Mouse (Mus musculus) natural killer cell, adult 2 months (primary cell): ENCODE measurements around the gene Dnajc8.
"Not testable (repeated sequence)": the region's sequence is repeated elsewhere in the genome, so short reads cannot be mapped to it uniquely, and the experiment has no call there.

Experiments
- DNase-seq, 2 experiments: peaks; one replicate each; pipeline ENCODE4 v3.0.0; 2022; ENCODE audit warnings: low spot score in 2 of 2

Gene Dnajc8

DNA sequence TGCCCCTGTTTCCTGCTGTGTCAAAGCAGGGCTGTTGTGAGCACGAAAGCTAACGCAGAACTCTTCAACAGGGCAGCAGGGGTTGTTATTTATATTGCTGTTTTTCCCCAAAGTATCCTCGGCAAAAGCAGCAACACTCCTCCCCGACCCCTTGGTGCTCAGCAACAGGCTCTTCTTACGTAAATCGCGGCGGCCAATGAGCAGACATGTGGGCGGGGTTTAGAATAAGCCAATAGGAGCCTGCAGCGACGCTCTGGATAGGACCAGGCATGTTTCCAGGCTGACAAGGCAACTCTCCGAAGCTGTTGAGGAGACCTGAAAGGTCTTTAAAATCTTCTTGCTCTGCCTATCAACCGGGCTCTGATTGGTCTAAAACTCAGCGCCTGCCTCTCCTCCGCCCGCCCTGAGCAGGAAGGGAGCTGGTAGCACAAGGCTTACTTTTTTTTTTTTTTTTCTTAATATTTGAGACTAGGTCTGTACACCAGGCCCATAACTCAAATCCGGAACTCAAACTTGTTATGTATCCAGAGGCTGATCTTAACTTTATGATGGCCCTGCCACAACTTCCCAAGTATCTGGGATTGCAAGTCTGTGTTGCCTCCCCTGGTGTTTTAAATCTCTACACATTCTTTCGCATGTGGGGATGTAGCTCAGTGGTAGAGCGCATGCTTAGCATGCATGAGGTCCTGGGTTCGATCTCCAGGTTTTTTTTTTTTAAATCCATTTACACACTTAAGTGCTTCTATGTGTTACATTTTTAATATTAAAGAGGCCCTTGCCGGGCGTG is 19.8 kb upstream of the Dnajc8 start:
- DNase-seq: peak; percentile 85 to 92

- DNase-seq: no peak
Measured at GRCm38 (mm10) chr4:132518066-132518465, 17.3 kb upstream of the Dnajc8 start.

DNA sequence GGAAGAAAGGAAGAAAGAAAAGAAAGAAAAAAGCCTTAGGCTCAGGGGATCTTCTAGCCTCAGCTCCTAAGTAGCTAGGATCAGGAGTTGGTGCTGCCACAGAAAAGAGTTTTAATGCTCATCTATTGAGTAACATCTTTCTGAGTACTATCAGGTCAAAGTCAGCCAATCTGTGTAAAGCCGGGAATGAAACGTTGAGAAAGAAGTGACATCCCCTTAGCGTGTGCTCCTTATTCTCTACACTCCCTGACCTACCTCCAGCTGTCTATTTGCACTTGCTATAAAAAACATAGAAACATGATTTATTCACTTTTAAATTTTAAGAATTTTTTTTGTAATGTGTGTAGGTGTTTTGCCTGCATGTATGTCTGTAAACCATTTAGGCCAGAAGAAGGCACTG is 16.2 kb upstream of the Dnajc8 start:
- DNase-seq: no peak

DNA sequence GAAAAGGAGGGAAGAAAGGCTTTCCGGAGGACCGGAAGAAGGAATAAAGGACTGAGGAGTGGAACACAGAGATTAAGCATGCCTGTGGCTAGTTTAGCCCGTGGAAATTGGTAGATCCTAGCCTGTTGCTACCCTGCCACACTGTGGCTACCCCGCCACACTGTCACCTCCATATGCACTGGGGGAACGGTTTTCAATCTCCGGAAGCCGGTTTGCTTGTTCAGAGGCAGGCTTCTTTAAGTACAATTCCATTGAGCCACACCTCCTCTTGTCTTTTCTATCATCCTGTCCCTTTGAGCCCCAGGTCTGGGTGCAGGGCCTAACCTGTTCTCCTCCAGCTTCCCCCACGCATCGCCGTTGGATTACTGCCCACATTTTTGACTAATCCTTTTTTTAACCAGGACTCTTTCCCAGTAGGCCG is 11.0 kb upstream of the Dnajc8 start:
- DNase-seq: no peak

DNA sequence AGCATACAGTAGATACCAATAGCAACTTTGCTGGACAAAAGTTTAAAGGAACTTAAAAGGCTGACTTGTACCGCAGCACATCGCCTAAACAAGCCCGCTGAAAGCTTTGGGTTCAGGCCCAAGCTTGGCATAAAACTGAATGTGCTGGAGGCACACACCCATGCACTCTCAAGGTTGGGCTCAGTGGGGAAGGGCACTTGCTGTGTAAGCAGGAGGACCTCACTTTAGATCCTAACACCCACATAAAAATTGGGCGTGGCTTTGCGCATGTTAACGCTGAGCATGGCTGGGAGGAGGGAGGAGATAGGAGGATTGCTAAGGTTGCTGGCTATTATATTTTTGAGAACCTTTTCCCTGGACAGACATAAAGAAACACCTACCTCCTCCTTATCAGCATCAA is 10.5 kb upstream of the Dnajc8 start:
- DNase-seq: no peak

DNA sequence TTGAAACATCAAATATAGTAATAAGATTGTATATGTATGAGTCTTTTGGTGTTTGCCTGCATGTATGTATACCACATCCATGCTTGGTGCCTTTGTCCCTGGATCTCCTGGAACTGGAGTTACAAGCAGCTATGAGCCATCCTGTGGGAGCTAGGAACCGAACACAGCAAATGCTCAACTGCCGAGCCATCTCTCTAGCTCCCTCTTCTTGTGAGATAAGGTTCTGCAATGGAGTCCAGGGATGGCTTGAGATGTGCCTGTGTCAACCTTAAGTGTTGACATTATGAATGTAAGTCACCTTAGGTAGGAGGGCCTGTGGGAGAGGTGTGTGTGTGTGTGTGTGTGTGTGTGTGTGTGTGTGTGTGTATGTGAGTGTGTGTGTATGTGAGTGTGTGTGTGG is 8.7 kb upstream of the Dnajc8 start:
- peak in 1 of 2 experiments; percentile 21 for DNase-seq

GRCm38 (mm10) chr4:132527917-132528522 is 7.3 kb upstream of the Dnajc8 start:
- no peak for DNase-seq

- no peak for DNase-seq
Measured at GRCm38 (mm10) chr4:132529344-132529743, 6.0 kb upstream of the Dnajc8 start.

- no peak for DNase-seq
Measured at GRCm38 (mm10) chr4:132530033-132530804, 5.1 kb upstream of the Dnajc8 start.

GRCm38 (mm10) chr4:132532496-132532895 is 2.9 kb upstream of the Dnajc8 start:
- no peak for DNase-seq

GRCm38 (mm10) chr4:132532981-132533916 is 2.1 kb upstream of the Dnajc8 start, which contains the start of gene Atpif1:
Gene Atpif1 (minus strand): TSS chr4:132533659.
- DNase-seq: peak; percentile 79 to 85

- no peak for DNase-seq
Measured at GRCm38 (mm10) chr4:132539481-132539880, 4.1 kb downstream of the Dnajc8 start.

GRCm38 (mm10) chr4:132541413-132541812 is 6.1 kb downstream of the Dnajc8 start:
- DNase-seq: no peak

- no peak for DNase-seq
Measured at GRCm38 (mm10) chr4:132542724-132543123, 7.4 kb downstream of the Dnajc8 start.

DNA sequence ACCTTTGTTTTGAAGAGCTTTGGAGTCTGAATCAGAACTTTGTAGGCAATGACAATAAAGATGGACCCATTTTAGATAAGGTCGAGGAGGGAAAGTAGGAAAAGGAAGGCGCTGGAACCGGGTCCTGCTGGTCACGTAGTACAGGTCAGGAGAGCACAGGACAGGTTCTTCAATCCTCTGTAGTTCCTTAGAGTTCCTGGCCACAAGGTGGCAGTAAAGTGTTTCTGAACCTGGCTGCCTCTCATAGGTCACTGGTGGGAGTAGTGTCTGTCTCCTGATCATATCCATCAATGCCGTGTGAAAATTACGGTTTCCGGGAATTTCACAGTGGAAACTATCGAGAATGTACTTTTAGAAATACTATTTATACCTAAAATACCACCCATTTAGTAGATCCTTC is 10.5 kb downstream of the Dnajc8 start:
- peak; percentile 59 to 71 for DNase-seq

DNA sequence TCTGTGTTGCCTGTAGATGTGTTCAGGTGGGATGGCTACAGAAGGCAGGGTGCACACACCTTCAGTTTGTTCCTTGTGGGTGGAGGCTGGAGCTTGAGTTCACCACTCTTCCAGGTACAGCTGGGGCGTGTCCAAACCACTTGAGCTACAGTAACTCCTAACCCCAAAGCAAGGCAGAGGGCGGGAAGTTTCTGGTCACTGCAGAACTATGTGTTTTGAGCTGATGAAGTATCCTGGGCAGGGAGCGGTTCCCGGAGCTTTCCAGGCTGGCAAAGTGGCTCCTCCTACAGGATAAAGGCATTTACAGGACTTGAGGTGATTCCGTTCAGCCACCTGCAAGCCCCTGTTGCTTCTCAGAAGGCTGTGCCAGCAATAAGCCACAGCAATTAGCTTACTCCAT is 18.9 kb downstream of the Dnajc8 start:
- no peak for DNase-seq

- DNase-seq: no peak
Measured at GRCm38 (mm10) chr4:132554653-132555052, 19.3 kb downstream of the Dnajc8 start.

DNA sequence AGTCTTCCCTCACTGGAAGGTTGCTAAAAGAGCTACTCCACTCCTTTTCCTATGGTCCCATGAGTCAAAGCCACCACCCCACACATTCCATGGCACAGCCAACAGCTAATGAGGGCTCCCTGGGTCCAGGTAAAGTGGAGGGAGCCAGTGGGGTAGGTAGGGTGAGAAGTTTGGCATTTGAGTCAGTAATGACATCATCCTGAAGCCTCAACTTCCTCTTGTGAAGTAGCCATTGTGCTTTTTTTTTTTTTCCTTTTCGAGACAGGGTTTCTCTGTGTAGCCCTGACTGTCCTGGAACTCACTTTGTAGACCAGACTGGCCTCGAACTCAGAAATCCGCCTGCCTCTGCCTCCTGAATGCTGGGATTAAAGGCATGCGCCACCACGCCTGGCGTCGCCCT is 20.2 kb downstream of the Dnajc8 start:
- not testable (repeated sequence) for DNase-seq

GRCm38 (mm10) chr4:132563261-132563660 is 27.9 kb downstream of the Dnajc8 start:
- no peak for DNase-seq

GRCm38 (mm10) chr4:132563965-132564364 is 28.6 kb downstream of the Dnajc8 start, which contains the start of gene Ptafr:
Gene Ptafr (plus strand): TSS chr4:132564067.
- no peak for DNase-seq

DNA sequence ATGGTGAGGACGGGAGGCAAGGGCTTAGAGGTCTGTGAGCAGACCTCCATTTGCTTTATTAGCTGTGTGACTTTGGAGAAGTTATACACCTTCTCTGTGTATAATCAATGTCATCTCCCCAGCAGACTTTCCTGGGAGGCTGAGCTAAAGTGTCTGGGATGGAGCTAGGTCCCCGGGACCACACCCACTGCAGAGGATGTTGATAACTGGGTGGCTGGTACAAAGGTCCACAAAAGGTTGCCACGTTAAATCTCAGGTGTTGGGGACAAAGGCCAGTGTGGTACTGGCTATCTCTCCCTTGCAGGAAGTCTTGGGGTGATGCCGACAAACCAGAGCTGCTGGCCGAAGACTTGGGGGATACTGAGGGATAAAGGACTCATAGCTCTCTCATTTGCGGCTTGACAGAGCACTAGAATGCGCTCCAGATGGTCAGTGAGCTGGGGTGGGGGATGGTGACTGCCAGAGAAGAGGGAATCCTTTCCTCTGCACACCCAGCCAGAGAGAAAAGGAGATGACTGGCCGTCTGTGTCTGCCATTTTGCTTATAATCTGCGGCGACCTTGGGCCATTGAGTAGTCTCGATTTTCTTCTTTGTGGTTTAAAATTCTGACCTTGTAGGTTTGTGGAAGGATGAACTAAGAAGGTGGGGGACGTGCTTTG is 29.9 kb downstream of the Dnajc8 start:
- no peak for DNase-seq
